Comparison of ENCODE assay signal across 16 mouse cellular contexts in the genomic region with DNA sequence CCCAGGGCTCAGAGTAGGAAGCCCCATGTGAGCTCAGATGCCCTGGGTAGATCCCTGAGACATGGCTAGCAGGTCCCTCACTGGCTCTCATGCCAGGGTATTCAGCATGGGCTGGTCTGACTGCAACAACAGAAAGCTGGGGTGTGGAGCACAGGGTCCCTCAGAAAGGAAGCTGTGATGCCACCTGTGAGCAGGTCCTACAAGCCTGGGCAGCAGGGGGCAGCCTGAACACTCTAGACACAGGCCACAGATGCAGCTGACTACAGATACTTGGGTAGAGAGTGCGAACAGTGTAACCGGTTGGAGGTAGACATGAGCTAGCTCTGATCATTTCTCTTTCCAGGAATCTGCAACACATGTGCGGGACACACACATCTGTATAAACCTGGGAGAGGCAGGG. TPM values are rescaled to one million over a fixed set of nuclear protein-coding genes. Genes with fewer than 3 reads are reported as not detected.
DNase-seq lines count a peak whose midpoint lies in the region; ATAC-seq and TF ChIP-seq lines count a peak whose summit lies in the region.
"Had no signal": no experiment of that assay in that cellular context is flagged by ENCODE, and none has a peak within 500 bp of the region (broad histone marks: within the 10 kb centered on the region; RNA-seq: fewer than 3 reads in every experiment).

No protein-coding gene starts in this region.

- no peaks in the 10 kb centered on the region for H3K27me3 ChIP-seq in intestine, postnatal 0 days (replicated peaks; ENCODE audit: control insufficient read depth, insufficient read depth, low read length)
- no peaks in the 10 kb centered on the region for H3K27me3 ChIP-seq in intestine, embryonic 15.5 days (replicated peaks)
- no peaks in the 10 kb centered on the region for H3K27me3 ChIP-seq in midbrain, embryonic 13.5 days
- H3K27me3 ChIP-seq in midbrain, embryonic 14.5 days (ENCODE audit: control insufficient read depth, insufficient read depth, low read length) = no peaks in the 10 kb centered on the region
- H3K27me3 ChIP-seq in hindbrain, postnatal 0 days (ENCODE audit: insufficient read depth, low read length) = no peaks in the 10 kb centered on the region
- H3K27me3 ChIP-seq: limb, embryonic 13.5 days; stomach, embryonic 15.5 days had no signal

- H3K4me1 ChIP-seq in intestine, postnatal 0 days (replicated peaks; ENCODE audit: control insufficient read depth, insufficient read depth, low read length) = no peaks in the 10 kb centered on the region
- peaks cover 3% of the 10 kb centered on the region; the same call in 1 of the 2 replicates for H3K4me1 ChIP-seq in intestine, embryonic 15.5 days (replicated peaks)
- H3K4me1 ChIP-seq in midbrain, embryonic 13.5 days (replicated peaks) = peaks cover 42% of the 10 kb centered on the region
- peaks cover 25% of the 10 kb centered on the region for H3K4me1 ChIP-seq in midbrain, embryonic 14.5 days (ENCODE audit: control insufficient read depth, insufficient read depth, low read length)
- H3K4me1 ChIP-seq in hindbrain, postnatal 0 days (ENCODE audit: insufficient read depth, low read length) = peaks cover 11% of the 10 kb centered on the region
- H3K4me1 ChIP-seq: stomach, embryonic 15.5 days had no signal

- no peak overlapping the region for H3K4me3 ChIP-seq in intestine, postnatal 0 days (ENCODE audit: low read depth, low read length)
- no peak overlapping the region for H3K4me3 ChIP-seq in intestine, embryonic 15.5 days (replicated peaks)
- no peak overlapping the region for H3K4me3 ChIP-seq in midbrain, embryonic 13.5 days (replicated peaks)
- H3K4me3 ChIP-seq in midbrain, embryonic 14.5 days (replicated peaks; ENCODE audit: low read depth, low read length) = no peak overlapping the region
- no peak overlapping the region for H3K4me3 ChIP-seq in hindbrain, postnatal 0 days (ENCODE audit: low read length)
- H3K4me3 ChIP-seq: erythroblast, embryonic 14.5 days; heart, embryonic 13.5 days; limb, embryonic 13.5 days; stomach, embryonic 15.5 days had no signal

- no peak for DNase-seq in midbrain, embryonic 14.5 days
- DNase-seq in adipocyte (ENCODE audit: low spot score) = peak; percentile 24
- peak; percentile 27 for DNase-seq in thymus, postnatal 0 days (ENCODE audit: low spot score)
- no peak for DNase-seq in hindbrain, postnatal 0 days (ENCODE audit: low spot score)
- DNase-seq: layer of hippocampus, adult 9-11 months had no signal

- H3K9me3 ChIP-seq in intestine, postnatal 0 days (ENCODE audit: control insufficient read depth) = no peaks in the 10 kb centered on the region
- H3K9me3 ChIP-seq in intestine, embryonic 15.5 days = no peaks in the 10 kb centered on the region
- H3K9me3 ChIP-seq in midbrain, embryonic 13.5 days = no peaks in the 10 kb centered on the region
- no peaks in the 10 kb centered on the region for H3K9me3 ChIP-seq in midbrain, embryonic 14.5 days (ENCODE audit: control insufficient read depth, low read length)
- H3K9me3 ChIP-seq in hindbrain, postnatal 0 days (ENCODE audit: low read length) = no peaks in the 10 kb centered on the region
- H3K9me3 ChIP-seq: heart, embryonic 13.5 days; limb, embryonic 13.5 days; stomach, embryonic 15.5 days had no signal

- 85% methylated on average over 3 of the region's 3 CpGs for WGBS in intestine, postnatal 0 days
- WGBS in intestine, embryonic 15.5 days = 86% methylated on average over 3 of the region's 3 CpGs
- WGBS in midbrain, embryonic 13.5 days = 96% methylated on average over 3 of the region's 3 CpGs
- WGBS in midbrain, embryonic 14.5 days = 95% methylated on average over 3 of the region's 3 CpGs
- WGBS in hindbrain, postnatal 0 days = 94% methylated on average over 3 of the region's 3 CpGs

- H3K9ac ChIP-seq in intestine, postnatal 0 days (ENCODE audit: low read depth, low read length) = no peak overlapping the region
- no peak overlapping the region for H3K9ac ChIP-seq in intestine, embryonic 15.5 days
- H3K9ac ChIP-seq in midbrain, embryonic 13.5 days (replicated peaks) = no peak overlapping the region
- H3K9ac ChIP-seq in midbrain, embryonic 14.5 days (replicated peaks; ENCODE audit: low read length) = no peak overlapping the region
- no peak overlapping the region for H3K9ac ChIP-seq in hindbrain, postnatal 0 days (replicated peaks; ENCODE audit: low read length)
- H3K9ac ChIP-seq: heart, embryonic 13.5 days; hindbrain, embryonic 14.5 days; limb, embryonic 13.5 days; stomach, embryonic 15.5 days had no signal

- no peak for ATAC-seq in intestine, postnatal 0 days
- ATAC-seq in intestine, embryonic 15.5 days = no peak
- ATAC-seq in midbrain, embryonic 13.5 days = no peak
- ATAC-seq in midbrain, embryonic 14.5 days (ENCODE audit: low FRiP score, low TSS enrichment) = no peak
- no peak for ATAC-seq in hindbrain, postnatal 0 days
- no peak for ATAC-seq in erythroblast, adult 5-6 weeks (replicated peaks; ENCODE audit: low FRiP score, poor library complexity, severe bottlenecking)

- H3K27ac ChIP-seq in intestine, postnatal 0 days (ENCODE audit: low read depth, low read length) = no peak overlapping the region
- no peak overlapping the region for H3K27ac ChIP-seq in intestine, embryonic 15.5 days
- H3K27ac ChIP-seq in midbrain, embryonic 13.5 days = peak overlapping the region; percentile 2; the same call in 1 of the 2 replicates
- no peak overlapping the region for H3K27ac ChIP-seq in midbrain, embryonic 14.5 days (replicated peaks; ENCODE audit: low read depth, low read length)
- no peak overlapping the region for H3K27ac ChIP-seq in hindbrain, postnatal 0 days
- H3K27ac ChIP-seq: heart, embryonic 13.5 days; hindbrain, embryonic 14.5 days; limb, embryonic 13.5 days; stomach, embryonic 15.5 days had no signal

- H3K4me2 ChIP-seq in intestine, postnatal 0 days (replicated peaks; ENCODE audit: low read depth) = no peak overlapping the region
- no peak overlapping the region for H3K4me2 ChIP-seq in intestine, embryonic 15.5 days (replicated peaks)
- no peak overlapping the region for H3K4me2 ChIP-seq in midbrain, embryonic 13.5 days (replicated peaks)
- H3K4me2 ChIP-seq in midbrain, embryonic 14.5 days (ENCODE audit: low read length) = no peak overlapping the region
- H3K4me2 ChIP-seq in hindbrain, postnatal 0 days (ENCODE audit: low read depth, low read length) = no peak overlapping the region
- H3K4me2 ChIP-seq: heart, embryonic 13.5 days; hindbrain, embryonic 14.5 days; limb, embryonic 13.5 days; stomach, embryonic 15.5 days had no signal

- H3K36me3 ChIP-seq in intestine, postnatal 0 days (ENCODE audit: control insufficient read depth, insufficient read depth) = no peaks in the 10 kb centered on the region
- H3K36me3 ChIP-seq in intestine, embryonic 15.5 days = no peaks in the 10 kb centered on the region
- no peaks in the 10 kb centered on the region for H3K36me3 ChIP-seq in midbrain, embryonic 13.5 days
- H3K36me3 ChIP-seq in midbrain, embryonic 14.5 days (ENCODE audit: control insufficient read depth, insufficient read depth, low read length) = no peaks in the 10 kb centered on the region
- H3K36me3 ChIP-seq in hindbrain, postnatal 0 days (ENCODE audit: insufficient read depth, low read length) = no peaks in the 10 kb centered on the region
- H3K36me3 ChIP-seq: heart, embryonic 13.5 days; limb, embryonic 13.5 days; stomach, embryonic 15.5 days had no signal

- TF ChIP-seq CTCF in intestine, postnatal 0 days (IDR thresholded peaks at IDR 0.05; ENCODE audit: low read depth) = peak; percentile 47
- no peak for TF ChIP-seq CTCF in hindbrain, postnatal 0 days (IDR thresholded peaks at IDR 0.05; ENCODE audit: low read depth)

RNA-seq across cellular contexts. Expression of gene Psapl1, which starts 11.9 kb away (rescaled TPM):
- 0.39 and 2.2 TPM in 2 replicates for polyA plus RNA-seq in intestine, postnatal 0 days (2015; fragmentation: Nextera tagmentation; extraction: Ambion mirVana)
- polyA plus RNA-seq in intestine, embryonic 15.5 days (2015; fragmentation: Nextera tagmentation; extraction: Ambion mirVana) = 0.05 and 0.06 TPM in 2 replicates
- 0.09 and 0.13 TPM in 2 replicates for polyA plus RNA-seq in midbrain, embryonic 13.5 days (2015; fragmentation: Nextera tagmentation; extraction: Ambion mirVana)
- polyA plus RNA-seq in midbrain, embryonic 14.5 days (2014; fragmentation: Nextera tagmentation; extraction: Ambion mirVana) = not detected in 2 replicates
- 0.66 and 0.70 TPM in 2 replicates for polyA plus RNA-seq in thymus, postnatal 0 days (2015; fragmentation: Nextera tagmentation; extraction: Ambion mirVana)
- not detected in 2 replicates for total RNA-seq in hindbrain, postnatal 0 days (2014; rRNA removed)
- not detected in 2 replicates for polyA plus RNA-seq in hindbrain, postnatal 0 days (2015; fragmentation: Nextera tagmentation; extraction: Ambion mirVana)
- total RNA-seq in erythroblast, adult 5-6 weeks (2015; ENCODE audit: low replicate concordance) = not detected in 2 replicates
- total RNA-seq in erythroblast, adult 5-6 weeks (2017; ENCODE audit: low replicate concordance) = not detected in 2 replicates
- total RNA-seq: common myeloid progenitor, adult 5-6 weeks; megakaryocyte progenitor cell, adult 5-6 weeks had no signal
- polyA plus RNA-seq: erythroblast, embryonic 14.5 days had no signal

Comparison
In these comparisons a context has a peak if more than half of its experiments do, and no peak if none do; other contexts are left out.
1. DNase-seq: peak in adipocyte (single experiment) and thymus, postnatal 0 days (single experiment); none in midbrain, embryonic 14.5 days (single experiment) and hindbrain, postnatal 0 days (single experiment).